Mouse (Mus musculus) hindbrain, embryonic 15.5 days (tissue): Measurements from ENCODE around the gene Fbxo34. TPM values are rescaled to one million over a fixed set of nuclear protein-coding genes. Genes with fewer than 3 reads are reported as not detected.

Source experiments
- ATAC-seq: fragments of 200-750 bp; cut with Nextera tagmentation; 2 replicates; pipeline ENCODE4 v1.8.0; 2017; ENCODE audit warnings: low read depth, moderate number of reproducible peaks, moderate TSS enrichment; ENCODE audit not compliant: low FRiP score
- H3K27ac ChIP-seq: fragments of 300-500 bp; sonication (generic); replicated peaks from 2 replicates; pipeline ENCODE4 v1.5.1; 2015; ENCODE audit warnings: mild to moderate bottlenecking, inconsistent platforms
- H3K27me3 ChIP-seq: fragments of 300-500 bp; sonication (generic); 2 replicates; pipeline ENCODE4 v1.6.1; 2015; ENCODE audit warnings: control low read depth, inconsistent platforms
- H3K36me3 ChIP-seq: fragments of 300-500 bp; sonication (generic); 2 replicates; pipeline ENCODE4 v1.6.1; 2015; ENCODE audit warnings: control low read depth, inconsistent platforms
- H3K4me1 ChIP-seq: fragments of 300-500 bp; sonication (generic); replicated peaks from 2 replicates; pipeline ENCODE4 v1.6.1; 2015; ENCODE audit warnings: control low read depth, inconsistent platforms
- H3K4me2 ChIP-seq: fragments of 300-500 bp; sonication (generic); 2 replicates; pipeline ENCODE4 v1.6.1; 2015; ENCODE audit warnings: moderate library complexity, mild to moderate bottlenecking, inconsistent platforms
- H3K4me3 ChIP-seq: fragments of 300-500 bp; sonication (generic); 2 replicates; pipeline ENCODE4 v1.5.1; 2015; ENCODE audit warnings: mild to moderate bottlenecking, inconsistent platforms
- H3K9ac ChIP-seq: fragments of 300-500 bp; sonication (generic); 2 replicates; pipeline ENCODE4 v1.6.1; 2015; ENCODE audit warnings: inconsistent platforms
- H3K9me3 ChIP-seq: fragments of 300-500 bp; sonication (generic); 2 replicates; pipeline ENCODE4 v1.6.1; 2016; ENCODE audit warnings: control low read depth, inconsistent platforms
- WGBS: fragments of 180-500 bp; shearing (Covaris S2); methylation state at CpG from one replicate; pipeline ENCODE4 v1.1.7; 2015; 5-methylcytosine and 5-hydroxymethylcytosine counted together
- polyA plus RNA-seq: library from polyadenylated mRNA; unstranded; fragments of >200 nt; fragmentation: Nextera tagmentation; extraction: Ambion mirVana; gene quantifications from 2 replicates; pipeline ENCODE4 v1.2.1, GENCODE M21; 2015

Gene Fbxo34
- polyA plus RNA-seq, 1 experiment from 2014 or later = 31.4 TPM

- H3K4me3 ChIP-seq = no peak overlapping the region
- H3K27me3 ChIP-seq = no peaks in the 10 kb centered on the region
- no peak for ATAC-seq
- no peak overlapping the region for H3K4me2 ChIP-seq
- 55% methylated on average over 2 of the region's 2 CpGs for WGBS
- no peaks in the 10 kb centered on the region for H3K4me1 ChIP-seq
- H3K9ac ChIP-seq = no peak overlapping the region
- no peaks in the 10 kb centered on the region for H3K36me3 ChIP-seq
- H3K9me3 ChIP-seq = no peaks in the 10 kb centered on the region
- no peak overlapping the region for H3K27ac ChIP-seq
Observed at GRCm38 (mm10) chr14:47578086-47578485, 127.9 kb downstream of the Fbxo34 start.

GRCm38 (mm10) chr14:47581280-47581679 lies 131.1 kb downstream of the Fbxo34 start:
- Histone ChIP-seq H3K36me3 (no peaks in the 10 kb centered on the region), H3K4me2 (no peak overlapping the region), H3K27ac (no peak overlapping the region), H3K9me3 (no peaks in the 10 kb centered on the region), H3K4me1 (no peaks in the 10 kb centered on the region), H3K9ac (no peak overlapping the region), H3K27me3 (no peaks in the 10 kb centered on the region), H3K4me3 (no peak overlapping the region)
- 60% methylated on average over 1 of the region's 1 CpGs for WGBS
- ATAC-seq = no peak

Other genes with a start within 250 kb of the Fbxo34 start
- 13.4 and 15.6 TPM in 2 replicates for gene Wdhd1, start 173.6 kb upstream of the Fbxo34 start, polyA plus RNA-seq
- 2.3 and 2.4 TPM in 2 replicates for gene Socs4, start 173.5 kb upstream of the Fbxo34 start, polyA plus RNA-seq
- 43.2 and 47.6 TPM in 2 replicates for gene Mapk1ip1l, start 152.2 kb upstream of the Fbxo34 start, polyA plus RNA-seq
- 2.9 and 7.0 TPM in 2 replicates for gene Lgals3, start 82.7 kb upstream of the Fbxo34 start, polyA plus RNA-seq
- 8.4 and 10.0 TPM in 2 replicates for gene Dlgap5, start 32.0 kb upstream of the Fbxo34 start, polyA plus RNA-seq
- 16.7 and 18.3 TPM in 2 replicates for gene Atg14, start 120.2 kb downstream of the Fbxo34 start, polyA plus RNA-seq
- 56.9 and 67.9 TPM in 2 replicates for gene Ktn1, start 198.0 kb downstream of the Fbxo34 start, polyA plus RNA-seq